Mouse (Mus musculus) cortical plate, adult 2 months (tissue): Measurements from ENCODE around the gene Dek.

Experiments used
- CTCF ChIP-seq: fragments of 200-500 bp; IDR thresholded peaks from 2 replicates; pipeline ENCODE4 v1.5.1; 2011; ENCODE audit warnings: mild to moderate bottlenecking, control low read depth, low read length; ENCODE audit not compliant: insufficient read depth; ENCODE audit errors: extremely low read depth
- POLR2A ChIP-seq: fragments of 200-500 bp; IDR thresholded peaks from 2 replicates; pipeline ENCODE4 v1.6.1; 2011; ENCODE audit warnings: mild to moderate bottlenecking, low read length, control low read depth; ENCODE audit not compliant: insufficient read depth; ENCODE audit errors: extremely low read depth

GRCm38 (mm10) chr13:47078799-47079198, 27.2 kb downstream of the Dek start:
- TF ChIP-seq CTCF (peak; percentile 26; the same call in 1 of the 2 replicates), POLR2A (no peak)
